Mouse (Mus musculus) granulocyte monocyte progenitor cell, adult 5-6 weeks (primary cell): ENCODE results near the gene Gopc. TPM values are rescaled to one million over a fixed set of nuclear protein-coding genes. Genes with fewer than 3 reads are reported as not detected.
"Not testable (repeated sequence)": the region's sequence is repeated elsewhere in the genome, so short reads cannot be mapped to it uniquely, and the experiment has no call there.

Experiments
- ATAC-seq: replicated peaks from 2 replicates; pipeline ENCODE4 v1.8.0; 2016; ENCODE audit warnings: mild to moderate bottlenecking, moderate TSS enrichment, inconsistent platforms; ENCODE audit not compliant: poor library complexity, severe bottlenecking
- total RNA-seq, 2 experiments: library from RNA; stranded (forward) in 1 of 2; stranded (reverse) in 1 of 2; fragments of 200-712, 200-1000 nt in 1 of 2; fragments of >200 nt in 1 of 2; fragmentation: Nextera tagmentation in 1 of 2; gene quantifications; 2 replicates each; pipeline ENCODE4 v1.2.3; 2014 to 2017

Gopc gene
- total RNA-seq, 2 experiments from 2014 or later: 16.6 to 16.8 TPM

GRCm38 (mm10) chr10:52389438-52389837 lies 7.5 kb upstream of the Gopc start:
- ATAC-seq: no peak

- ATAC-seq: no peak
Observed at GRCm38 (mm10) chr10:52388922-52389430, 7.1 kb upstream of the Gopc start, which contains the start of gene Nepn. Gene Nepn (plus strand): TSS chr10:52388972.

GRCm38 (mm10) chr10:52387192-52387591 lies 5.3 kb upstream of the Gopc start:
- no peak for ATAC-seq

GRCm38 (mm10) chr10:52384823-52385610 lies 3.1 kb upstream of the Gopc start:
- ATAC-seq: peak; percentile 33

GRCm38 (mm10) chr10:52383522-52383921 lies 1.6 kb upstream of the Gopc start:
- ATAC-seq: no peak

GRCm38 (mm10) chr10:52383022-52383421 lies 1.1 kb upstream of the Gopc start:
- no peak for ATAC-seq

GRCm38 (mm10) chr10:52381321-52381801 lies 563 bp downstream of the Gopc start:
- 0 out of 2 replicates have a peak, but pooled peaks have one; percentile 1 for ATAC-seq

- no peak for ATAC-seq
Observed at GRCm38 (mm10) chr10:52377813-52378212, 4.1 kb downstream of the Gopc start.

GRCm38 (mm10) chr10:52376422-52376821 lies 5.5 kb downstream of the Gopc start:
- peak; percentile 44; the same call in 1 of the 2 replicates for ATAC-seq

- ATAC-seq: no peak
Observed at GRCm38 (mm10) chr10:52374651-52375050, 7.3 kb downstream of the Gopc start.

GRCm38 (mm10) chr10:52373834-52374233 lies 8.1 kb downstream of the Gopc start:
- no peak for ATAC-seq

- ATAC-seq: no peak
Observed at GRCm38 (mm10) chr10:52368376-52368775, 13.5 kb downstream of the Gopc start.

- no peak for ATAC-seq
Observed at GRCm38 (mm10) chr10:52360862-52361609, 20.9 kb downstream of the Gopc start.

- no peak for ATAC-seq
Observed at GRCm38 (mm10) chr10:52360241-52360735, 21.6 kb downstream of the Gopc start.

- no peak for ATAC-seq
Observed at GRCm38 (mm10) chr10:52358467-52358866, 23.5 kb downstream of the Gopc start, which contains the start of gene Gm26741. Gene Gm26741 (plus strand): TSS chr10:52358767.

- ATAC-seq: no peak
Observed at GRCm38 (mm10) chr10:52353184-52353583, 28.7 kb downstream of the Gopc start.

- not testable (repeated sequence) for ATAC-seq
Observed at GRCm38 (mm10) chr10:52343324-52343723, 38.6 kb downstream of the Gopc start.

- ATAC-seq: peak; percentile 46; the same call in 1 of the 2 replicates
Observed at GRCm38 (mm10) chr10:52331007-52331406, 50.9 kb downstream of the Gopc start.

GRCm38 (mm10) chr10:52321918-52322317 lies 60.0 kb downstream of the Gopc start:
- ATAC-seq: no peak

GRCm38 (mm10) chr10:52319506-52320286 lies 62.2 kb downstream of the Gopc start:
- ATAC-seq: no peak
